Mouse (Mus musculus) inflammation-experienced regulatory T-cells, adult 6 months (primary cell): Measurements from ENCODE around the gene Rerg. TPM values are rescaled to one million over a fixed set of nuclear protein-coding genes. Genes with fewer than 3 reads are reported as not detected.
"Not testable (repeated sequence)": the region's sequence is repeated elsewhere in the genome, so short reads cannot be mapped to it uniquely, and the experiment has no call there.

Experiments used
- ATAC-seq: one replicate; pipeline ENCODE4 v1.8.0; 2017
- polyA plus RNA-seq, 3 experiments: library from polyadenylated mRNA; unstranded; fragments of 100-300 nt; shearing (Covaris generic); gene quantifications; one replicate each; pipeline ENCODE4 v1.2.1; 2017

The Rerg gene
- polyA plus RNA-seq, 3 experiments from 2014 or later = not detected

- no peak for ATAC-seq
Observed at GRCm38 (mm10) chr6:137071466-137071865, 98.8 kb downstream of the Rerg start.

GRCm38 (mm10) chr6:137065506-137065905 is 104.8 kb downstream of the Rerg start:
- no peak for ATAC-seq

GRCm38 (mm10) chr6:137064786-137065185 is 105.5 kb downstream of the Rerg start:
- no peak for ATAC-seq

GRCm38 (mm10) chr6:137063239-137063940 is 106.9 kb downstream of the Rerg start:
- no peak for ATAC-seq

- no peak for ATAC-seq
Observed at GRCm38 (mm10) chr6:137061880-137062531, 108.3 kb downstream of the Rerg start.

GRCm38 (mm10) chr6:137060595-137060994 is 109.7 kb downstream of the Rerg start:
- no peak for ATAC-seq

- ATAC-seq = no peak
Observed at GRCm38 (mm10) chr6:137058257-137058656, 112.0 kb downstream of the Rerg start.

GRCm38 (mm10) chr6:137054073-137054472 is 116.2 kb downstream of the Rerg start:
- no peak for ATAC-seq

GRCm38 (mm10) chr6:137053464-137053863 is 116.8 kb downstream of the Rerg start:
- no peak for ATAC-seq

- ATAC-seq = no peak
Observed at GRCm38 (mm10) chr6:137053006-137053405, 117.3 kb downstream of the Rerg start.

- no peak for ATAC-seq
Observed at GRCm38 (mm10) chr6:137047036-137047435, 123.3 kb downstream of the Rerg start.

GRCm38 (mm10) chr6:137045011-137045504 is 125.2 kb downstream of the Rerg start:
- ATAC-seq = no peak

GRCm38 (mm10) chr6:137035611-137036395 is 134.5 kb downstream of the Rerg start:
- not testable (repeated sequence) for ATAC-seq

GRCm38 (mm10) chr6:137030611-137031097 is 139.6 kb downstream of the Rerg start:
- ATAC-seq = no peak

- no peak for ATAC-seq
Observed at GRCm38 (mm10) chr6:137029931-137030610, 140.2 kb downstream of the Rerg start.

GRCm38 (mm10) chr6:137025461-137025860 is 144.8 kb downstream of the Rerg start:
- no peak for ATAC-seq

- ATAC-seq = no peak
Observed at GRCm38 (mm10) chr6:137024541-137024940, 145.8 kb downstream of the Rerg start.

GRCm38 (mm10) chr6:137017216-137017973 is 152.9 kb downstream of the Rerg start:
- no peak for ATAC-seq

GRCm38 (mm10) chr6:137014346-137014745 is 156.0 kb downstream of the Rerg start:
- ATAC-seq = no peak

- ATAC-seq = no peak
Observed at GRCm38 (mm10) chr6:137011187-137011586, 159.1 kb downstream of the Rerg start.
